Mouse (Mus musculus): Measurements from ENCODE around the gene Pced1a. TPM values are rescaled to one million over a fixed set of nuclear protein-coding genes. Genes with fewer than 3 reads are reported as not detected.

Pced1a gene
- total and polyA plus RNA-seq, 2 experiments from 2014 or later: 12.3 to 27.5 TPM

- ATAC-seq (ENCODE audit: low FRiP score): no peak
These were observed 37.0 kb upstream of the Pced1a start for GRCm38 (mm10) chr2:130461287-130462071.

GRCm38 (mm10) chr2:130459576-130459975 lies 35.1 kb upstream of the Pced1a start:
- H3K36me3 ChIP-seq (ENCODE audit: insufficient read depth, low read length): 0 out of 2 replicates have a peak, but pooled peaks cover 2% of the 10 kb centered on the region
- H3K4me1 ChIP-seq (ENCODE audit: insufficient read depth, low read length): no peaks in the 10 kb centered on the region
- H3K4me3 ChIP-seq (ENCODE audit: low read depth, low read length): no peak overlapping the region
- no peak for TF ChIP-seq CTCF (IDR thresholded peaks at IDR 0.05)
- DNase-seq (ENCODE audit: low spot score) (no peak), ATAC-seq (ENCODE audit: low FRiP score) (no peak)
- WGBS: 86% methylated on average over 3 of the region's 3 CpGs
- H3K27me3 ChIP-seq (ENCODE audit: insufficient read depth, low read length): no peaks in the 10 kb centered on the region
- H3K4me2 ChIP-seq (ENCODE audit: low read depth, low read length, poor library complexity, severe bottlenecking): no peak overlapping the region
- H3K9ac ChIP-seq (replicated peaks; ENCODE audit: low read length, poor library complexity, severe bottlenecking): no peak overlapping the region
- no peak overlapping the region for H3K27ac ChIP-seq (ENCODE audit: low read depth, low read length)
- H3K9me3 ChIP-seq (ENCODE audit: low read length): no peaks in the 10 kb centered on the region

More at GRCm38 (mm10) chr2:130461287-130462071, 37.0 kb upstream of the Pced1a start:
- Histone ChIP-seq H3K9ac (replicated peaks; ENCODE audit: low read length, poor library complexity, severe bottlenecking) (no peak overlapping the region), H3K27ac (ENCODE audit: low read depth, low read length) (no peak overlapping the region), H3K9me3 (ENCODE audit: low read length) (no peaks in the 10 kb centered on the region), H3K4me3 (ENCODE audit: low read depth, low read length) (no peak overlapping the region), H3K4me1 (ENCODE audit: insufficient read depth, low read length) (no peaks in the 10 kb centered on the region), H3K36me3 (ENCODE audit: insufficient read depth, low read length) (0 out of 2 replicates have a peak, but pooled peaks cover 2% of the 10 kb centered on the region), H3K4me2 (ENCODE audit: low read depth, low read length, poor library complexity, severe bottlenecking) (no peak overlapping the region), H3K27me3 (ENCODE audit: insufficient read depth, low read length) (no peaks in the 10 kb centered on the region)
- DNase-seq (ENCODE audit: low spot score): no peak
- no peak for TF ChIP-seq CTCF (IDR thresholded peaks at IDR 0.05)
- 76% methylated on average over 15 of the region's 15 CpGs for WGBS

DNA sequence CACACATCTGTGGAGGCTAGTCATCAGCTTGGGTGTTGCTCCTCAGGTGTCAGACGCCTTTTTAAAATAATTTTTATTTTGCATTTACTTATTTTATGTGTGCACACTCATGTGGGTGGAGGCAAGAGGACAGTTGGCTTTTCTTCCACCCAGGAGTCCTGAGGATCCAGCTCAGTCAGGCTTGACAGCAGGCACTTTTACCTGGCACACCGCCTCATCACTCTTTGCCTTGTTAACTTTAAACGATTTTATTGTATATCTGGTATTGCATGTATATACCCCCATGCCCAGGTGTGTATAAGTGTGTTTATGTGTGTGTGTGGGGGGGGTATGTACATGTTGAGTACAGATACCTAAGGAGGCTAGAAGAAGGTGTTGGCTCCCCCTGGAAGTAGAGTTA lies 33.4 kb upstream of the Pced1a start:
- 93% methylated on average over 3 of the region's 3 CpGs for WGBS
- Histone ChIP-seq H3K27me3 (ENCODE audit: insufficient read depth, low read length) (no peaks in the 10 kb centered on the region), H3K9ac (replicated peaks; ENCODE audit: low read length, poor library complexity, severe bottlenecking) (no peak overlapping the region), H3K27ac (ENCODE audit: low read depth, low read length) (no peak overlapping the region), H3K4me2 (ENCODE audit: low read depth, low read length, poor library complexity, severe bottlenecking) (no peak overlapping the region), H3K4me1 (ENCODE audit: insufficient read depth, low read length) (no peaks in the 10 kb centered on the region; the same call in 1 of the 2 replicates), H3K4me3 (ENCODE audit: low read depth, low read length) (no peak overlapping the region), H3K9me3 (ENCODE audit: low read length) (no peaks in the 10 kb centered on the region), H3K36me3 (ENCODE audit: insufficient read depth, low read length) (no peaks in the 10 kb centered on the region)
- no peak for TF ChIP-seq CTCF (IDR thresholded peaks at IDR 0.05)
- DNase-seq (ENCODE audit: low spot score) (no peak), ATAC-seq (ENCODE audit: low FRiP score) (no peak)

- no peaks in the 10 kb centered on the region for H3K27me3 ChIP-seq (ENCODE audit: insufficient read depth, low read length)
- no peak overlapping the region for H3K9ac ChIP-seq (replicated peaks; ENCODE audit: low read length, poor library complexity, severe bottlenecking)
- DNase-seq (ENCODE audit: low spot score): peak; percentile 85
- H3K27ac ChIP-seq (ENCODE audit: low read depth, low read length): no peak overlapping the region
- no peaks in the 10 kb centered on the region for H3K9me3 ChIP-seq (ENCODE audit: low read length)
- peaks cover 9% of the 10 kb centered on the region for H3K4me1 ChIP-seq (ENCODE audit: insufficient read depth, low read length)
- ATAC-seq (ENCODE audit: low FRiP score): no peak
- no peaks in the 10 kb centered on the region for H3K36me3 ChIP-seq (ENCODE audit: insufficient read depth, low read length)
- H3K4me2 ChIP-seq (ENCODE audit: low read depth, low read length, poor library complexity, severe bottlenecking): no peak overlapping the region
- no peak overlapping the region for H3K4me3 ChIP-seq (ENCODE audit: low read depth, low read length)
- TF ChIP-seq CTCF (IDR thresholded peaks at IDR 0.05): no peak
- WGBS: 64% methylated on average over 6 of the region's 6 CpGs
These were observed 30.4 kb upstream of the Pced1a start for GRCm38 (mm10) chr2:130454748-130455370.

DNA sequence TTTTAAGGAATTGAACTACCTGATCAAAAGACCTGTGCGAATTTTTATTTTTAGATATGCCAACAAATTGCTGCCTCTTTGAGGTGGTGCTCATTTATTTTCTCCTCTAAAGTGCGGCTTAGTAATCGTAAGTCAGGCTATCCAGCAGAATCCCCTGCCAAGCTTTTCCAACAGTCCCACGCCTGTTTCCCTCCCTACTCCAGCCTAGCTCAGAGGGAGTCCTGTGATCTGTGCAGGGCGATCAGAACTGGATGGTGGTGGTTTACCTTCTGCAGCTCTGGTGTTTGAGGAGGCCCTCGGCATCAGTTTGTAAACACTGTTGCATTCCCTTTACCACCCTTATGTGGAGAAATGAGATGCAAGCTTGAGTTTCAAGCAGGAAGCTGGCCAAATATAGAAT lies 28.9 kb upstream of the Pced1a start:
- H3K4me1 ChIP-seq (ENCODE audit: insufficient read depth, low read length): peaks cover 15% of the 10 kb centered on the region
- no peaks in the 10 kb centered on the region for H3K36me3 ChIP-seq (ENCODE audit: insufficient read depth, low read length)
- no peak for ATAC-seq (ENCODE audit: low FRiP score)
- no peaks in the 10 kb centered on the region for H3K9me3 ChIP-seq (ENCODE audit: low read length)
- H3K9ac ChIP-seq (replicated peaks; ENCODE audit: low read length, poor library complexity, severe bottlenecking): no peak overlapping the region
- 59% methylated on average over 6 of the region's 6 CpGs for WGBS
- no peaks in the 10 kb centered on the region for H3K27me3 ChIP-seq (ENCODE audit: insufficient read depth, low read length)
- H3K4me2 ChIP-seq (ENCODE audit: low read depth, low read length, poor library complexity, severe bottlenecking): no peak overlapping the region; the same call in 1 of the 2 replicates
- no peak overlapping the region for H3K27ac ChIP-seq (ENCODE audit: low read depth, low read length)
- no peak for DNase-seq (ENCODE audit: low spot score)
- no peak for TF ChIP-seq CTCF (IDR thresholded peaks at IDR 0.05)
- no peak overlapping the region for H3K4me3 ChIP-seq (ENCODE audit: low read depth, low read length)

DNA sequence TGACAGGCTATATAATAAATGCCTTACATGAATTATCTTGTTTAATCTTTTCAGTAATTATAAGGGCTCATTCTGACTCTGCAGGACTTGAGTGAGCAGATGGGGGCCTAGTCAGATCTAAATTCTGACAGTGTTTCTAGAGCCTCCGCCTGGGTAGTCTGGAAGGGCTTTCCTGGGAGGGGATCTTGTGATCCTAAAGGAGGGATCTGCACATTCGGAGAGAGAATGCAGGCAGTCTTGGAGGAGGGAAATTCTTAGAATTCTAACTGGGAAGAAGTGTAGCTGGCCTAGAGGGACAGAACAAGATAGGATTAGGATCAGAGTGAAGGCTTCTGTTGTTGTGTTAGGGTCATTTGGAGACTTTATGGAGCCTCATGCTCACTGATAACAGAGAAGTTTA lies 27.8 kb upstream of the Pced1a start:
- Histone ChIP-seq H3K36me3 (ENCODE audit: insufficient read depth, low read length) (no peaks in the 10 kb centered on the region), H3K9me3 (ENCODE audit: low read length) (no peaks in the 10 kb centered on the region), H3K4me2 (ENCODE audit: low read depth, low read length, poor library complexity, severe bottlenecking) (peak overlapping the region; percentile 75), H3K4me3 (ENCODE audit: low read depth, low read length) (no peak overlapping the region), H3K27ac (ENCODE audit: low read depth, low read length) (no peak overlapping the region), H3K9ac (replicated peaks; ENCODE audit: low read length, poor library complexity, severe bottlenecking) (0 out of 2 replicates have a peak overlapping the region, but pooled peaks have one; percentile 2), H3K4me1 (ENCODE audit: insufficient read depth, low read length) (peaks cover 15% of the 10 kb centered on the region), H3K27me3 (ENCODE audit: insufficient read depth, low read length) (no peaks in the 10 kb centered on the region)
- WGBS: 41% methylated on average over 2 of the region's 2 CpGs
- no peak for ATAC-seq (ENCODE audit: low FRiP score)
- no peak for TF ChIP-seq CTCF (IDR thresholded peaks at IDR 0.05)
- no peak for DNase-seq (ENCODE audit: low spot score)
